Mouse (Mus musculus) heart, embryonic 16.5 days (tissue): ENCODE measurements around the gene Chchd3. TPM values are rescaled to one million over a fixed set of nuclear protein-coding genes. Genes with fewer than 3 reads are reported as not detected.
A peak's percentile ranks its signal among the peaks of the same experiment; 100 is the strongest.

ENCODE experiments used
- ATAC-seq: fragments of 200-750 bp; cut with Nextera tagmentation; replicated peaks from 2 replicates; pipeline ENCODE4 v1.8.0; 2017; ENCODE audit warnings: moderate number of reproducible peaks; ENCODE audit not compliant: insufficient read depth, low FRiP score; ENCODE audit errors: extremely low read depth
- H3K27ac ChIP-seq: fragments of 300-500 bp; sonication (generic); 2 replicates; pipeline ENCODE4 v1.5.1; 2014; ENCODE audit warnings: mild to moderate bottlenecking, low read length, control low read depth, moderate library complexity
- H3K27me3 ChIP-seq: fragments of 300-500 bp; sonication (generic); 2 replicates; pipeline ENCODE4 v1.6.1; 2014; ENCODE audit warnings: low read length, mixed read lengths; ENCODE audit not compliant: control insufficient read depth, insufficient read depth
- H3K36me3 ChIP-seq: fragments of 300-500 bp; sonication (generic); 2 replicates; pipeline ENCODE4 v1.6.1; 2014; ENCODE audit not compliant: control insufficient read depth, insufficient read depth
- H3K4me1 ChIP-seq: fragments of 300-500 bp; sonication (generic); 2 replicates; pipeline ENCODE4 v1.6.1; 2014; ENCODE audit warnings: low read length, mixed read lengths; ENCODE audit not compliant: control insufficient read depth, insufficient read depth
- H3K4me2 ChIP-seq: fragments of 300-500 bp; sonication (generic); 2 replicates; pipeline ENCODE4 v1.6.1; 2014; ENCODE audit warnings: low read depth, mild to moderate bottlenecking, control low read depth, low read length
- H3K4me3 ChIP-seq: fragments of 300-500 bp; sonication (generic); 2 replicates; pipeline ENCODE4 v1.5.1; 2014; ENCODE audit warnings: mild to moderate bottlenecking, control low read depth, low read length
- H3K9ac ChIP-seq: fragments of 300-500 bp; sonication (generic); 2 replicates; pipeline ENCODE4 v1.6.1; 2014; ENCODE audit warnings: low read length, control low read depth
- H3K9me3 ChIP-seq: fragments of 300-500 bp; sonication (generic); replicated peaks from 2 replicates; pipeline ENCODE4 v1.6.1; 2016; ENCODE audit warnings: low read length; ENCODE audit not compliant: control insufficient read depth
- WGBS: fragments of 180-500 bp; shearing (Covaris S2); extraction: QIAGEN DNeasy Blood & Tissue Kit; methylation state at CpG from one replicate; pipeline ENCODE4 v1.1.7; 2014; 5-methylcytosine and 5-hydroxymethylcytosine counted together
- polyA plus RNA-seq: library from polyadenylated mRNA; unstranded; fragments of >200 nt; fragmentation: Nextera tagmentation; extraction: Ambion mirVana; gene quantifications from 2 replicates; pipeline ENCODE4 v1.2.1, GENCODE M21; 2015

Chchd3 gene
- polyA plus RNA-seq, 1 experiment from 2014 or later, result 264 TPM

- no peak overlapping the region for H3K9ac ChIP-seq
- peaks cover 7% of the 10 kb centered on the region; the same call in 1 of the 2 replicates for H3K36me3 ChIP-seq
- H3K4me3 ChIP-seq, result no peak overlapping the region
- H3K4me1 ChIP-seq, result peaks cover 15% of the 10 kb centered on the region
- no peaks in the 10 kb centered on the region for H3K27me3 ChIP-seq
- no peak for ATAC-seq
- no peaks in the 10 kb centered on the region for H3K9me3 ChIP-seq
- no peak overlapping the region for H3K27ac ChIP-seq
- 100% methylated on average over 1 of the region's 1 CpGs for WGBS
- no peak overlapping the region for H3K4me2 ChIP-seq
Measured at GRCm38 (mm10) chr6:33032543-33032942, 27.5 kb downstream of the Chchd3 start.

GRCm38 (mm10) chr6:33031631-33032030, 28.4 kb downstream of the Chchd3 start:
- ATAC-seq, result no peak

DNA sequence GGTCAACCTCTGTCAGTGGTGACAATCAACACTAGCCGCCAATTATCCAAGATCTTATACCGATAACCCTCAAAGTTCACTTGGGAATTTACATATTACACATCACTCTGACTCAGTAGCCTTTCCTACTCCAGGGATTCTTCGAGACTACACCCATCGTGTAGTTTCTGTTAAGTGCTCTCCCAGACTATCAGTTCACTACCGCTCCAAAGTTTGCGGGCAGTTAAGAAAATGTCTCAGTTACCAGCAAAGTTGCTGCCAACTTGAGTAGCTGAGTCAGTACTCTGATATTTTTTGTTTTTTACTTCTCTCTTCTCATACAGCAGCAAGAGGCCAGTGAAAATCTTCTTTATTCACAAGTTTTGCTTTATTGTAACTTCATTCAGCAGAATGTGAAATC, 31.8 kb downstream of the Chchd3 start:
- H3K27me3 ChIP-seq, result no peaks in the 10 kb centered on the region

More at GRCm38 (mm10) chr6:33031631-33032030, 28.4 kb downstream of the Chchd3 start:
- H3K9me3 ChIP-seq, result no peaks in the 10 kb centered on the region
- no peak overlapping the region for H3K27ac ChIP-seq
- peaks cover 15% of the 10 kb centered on the region for H3K4me1 ChIP-seq
- no peak overlapping the region for H3K4me2 ChIP-seq
- no peaks in the 10 kb centered on the region; the same call in 1 of the 2 replicates for H3K36me3 ChIP-seq
- no peak overlapping the region for H3K9ac ChIP-seq
- no peak overlapping the region for H3K4me3 ChIP-seq
- WGBS, result 68% methylated on average over 2 of the region's 2 CpGs
- no peaks in the 10 kb centered on the region for H3K27me3 ChIP-seq

GRCm38 (mm10) chr6:33025041-33025440, 35.0 kb downstream of the Chchd3 start:
- H3K4me2 ChIP-seq, result no peak overlapping the region
- H3K4me1 ChIP-seq, result peaks cover 2% of the 10 kb centered on the region; the same call in 1 of the 2 replicates
- no peak overlapping the region for H3K9ac ChIP-seq
- H3K27me3 ChIP-seq, result no peaks in the 10 kb centered on the region
- H3K4me3 ChIP-seq, result no peak overlapping the region
- 96% methylated on average over 2 of the region's 2 CpGs for WGBS
- no peaks in the 10 kb centered on the region for H3K9me3 ChIP-seq
- ATAC-seq, result no peak
- H3K27ac ChIP-seq, result no peak overlapping the region
- no peaks in the 10 kb centered on the region for H3K36me3 ChIP-seq

More for the DNA sequence above, 31.8 kb downstream of the Chchd3 start:
- H3K9me3 ChIP-seq, result no peaks in the 10 kb centered on the region
- H3K27ac ChIP-seq, result no peak overlapping the region
- H3K4me1 ChIP-seq, result peaks cover 2% of the 10 kb centered on the region; the same call in 1 of the 2 replicates
- no peak overlapping the region for H3K4me3 ChIP-seq
- WGBS, result 87% methylated on average over 6 of the region's 6 CpGs
- H3K36me3 ChIP-seq, result no peaks in the 10 kb centered on the region; the same call in 1 of the 2 replicates
- ATAC-seq, result no peak
- no peak overlapping the region for H3K4me2 ChIP-seq
- no peak overlapping the region for H3K9ac ChIP-seq

- H3K36me3 ChIP-seq, result peaks cover 2% of the 10 kb centered on the region; the same call in 1 of the 2 replicates
- H3K27ac ChIP-seq, result no peak overlapping the region
- H3K9ac ChIP-seq, result no peak overlapping the region
- H3K4me1 ChIP-seq, result peaks cover 4% of the 10 kb centered on the region; the same call in 1 of the 2 replicates
- ATAC-seq, result no peak
- no peak overlapping the region for H3K4me2 ChIP-seq
- no peaks in the 10 kb centered on the region for H3K27me3 ChIP-seq
- H3K4me3 ChIP-seq, result no peak overlapping the region
- 59% methylated on average over 3 of the region's 3 CpGs for WGBS
- H3K9me3 ChIP-seq, result no peaks in the 10 kb centered on the region
Measured at GRCm38 (mm10) chr6:33004607-33005006, 55.5 kb downstream of the Chchd3 start.

DNA sequence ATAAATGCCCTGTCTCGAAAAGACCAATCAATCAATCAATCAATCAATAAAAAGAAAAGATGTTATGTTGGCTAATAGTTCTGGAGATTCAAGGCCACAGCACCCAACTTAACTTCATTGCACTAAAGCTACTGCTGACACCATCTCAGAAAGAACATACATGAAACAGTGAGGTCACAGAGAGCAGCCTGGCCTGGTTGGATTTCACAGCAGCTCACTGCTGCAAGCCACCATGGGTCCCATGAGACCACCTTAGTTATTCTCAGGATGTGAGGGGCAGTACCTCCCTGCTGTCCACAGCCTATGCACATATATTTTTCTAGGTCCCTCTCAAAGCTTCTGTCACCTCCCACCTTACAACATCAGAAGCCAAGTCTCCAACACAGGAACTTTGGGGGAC, 57.1 kb downstream of the Chchd3 start:
- H3K4me2 ChIP-seq, result no peak overlapping the region
- no peaks in the 10 kb centered on the region for H3K27me3 ChIP-seq
- no peak overlapping the region for H3K4me3 ChIP-seq
- H3K4me1 ChIP-seq, result peaks cover 4% of the 10 kb centered on the region; the same call in 1 of the 2 replicates
- no peaks in the 10 kb centered on the region for H3K9me3 ChIP-seq
- H3K27ac ChIP-seq, result no peak overlapping the region
- peaks cover 2% of the 10 kb centered on the region; the same call in 1 of the 2 replicates for H3K36me3 ChIP-seq
- WGBS, result 84% methylated on average over 1 of the region's 1 CpGs
- no peak overlapping the region for H3K9ac ChIP-seq
- no peak for ATAC-seq

- Histone ChIP-seq H3K27me3 (no peaks in the 10 kb centered on the region), H3K9ac (no peak overlapping the region), H3K9me3 (no peaks in the 10 kb centered on the region), H3K4me2 (no peak overlapping the region), H3K4me3 (no peak overlapping the region), H3K36me3 (no peaks in the 10 kb centered on the region), H3K27ac (no peak overlapping the region), H3K4me1 (peaks cover 16% of the 10 kb centered on the region)
- ATAC-seq, result no peak
- WGBS, result 93% methylated on average over 15 of the region's 15 CpGs
Measured at GRCm38 (mm10) chr6:33001271-33001670, 58.8 kb downstream of the Chchd3 start.

- no peak overlapping the region for H3K9ac ChIP-seq
- no peaks in the 10 kb centered on the region for H3K36me3 ChIP-seq
- no peaks in the 10 kb centered on the region for H3K27me3 ChIP-seq
- ATAC-seq, result no peak
- 0 out of 2 replicates have a peak overlapping the region, but pooled peaks have one; percentile 26 for H3K27ac ChIP-seq
- 81% methylated on average over 1 of the region's 1 CpGs for WGBS
- H3K4me2 ChIP-seq, result no peak overlapping the region
- no peak overlapping the region for H3K4me3 ChIP-seq
- no peaks in the 10 kb centered on the region for H3K9me3 ChIP-seq
- peaks cover 12% of the 10 kb centered on the region; the same call in 1 of the 2 replicates for H3K4me1 ChIP-seq
Measured at GRCm38 (mm10) chr6:32996597-32996996, 63.5 kb downstream of the Chchd3 start.

DNA sequence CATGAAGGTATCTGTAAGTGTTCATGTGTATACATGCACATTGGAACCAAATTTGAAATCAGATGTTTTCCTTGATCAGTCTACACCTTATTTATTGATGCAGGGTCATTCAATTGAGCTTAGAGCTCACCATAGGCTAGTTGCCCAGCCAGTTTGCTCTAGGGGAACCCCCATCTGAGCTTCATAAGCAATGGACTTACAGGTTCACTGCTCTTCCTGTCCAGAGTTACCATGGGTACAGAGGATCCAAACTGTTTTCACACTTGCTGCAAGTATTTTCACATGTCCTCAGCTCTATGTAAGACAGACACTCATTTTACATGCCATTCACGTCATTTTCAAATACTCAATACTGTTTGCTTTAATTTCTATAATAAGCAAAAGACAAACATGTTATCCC, 66.2 kb downstream of the Chchd3 start:
- ATAC-seq, result no peak
- 71% methylated on average over 1 of the region's 1 CpGs for WGBS
- Histone ChIP-seq H3K9me3 (no peaks in the 10 kb centered on the region), H3K27ac (no peak overlapping the region), H3K9ac (no peak overlapping the region), H3K36me3 (no peaks in the 10 kb centered on the region), H3K27me3 (no peaks in the 10 kb centered on the region), H3K4me3 (no peak overlapping the region), H3K4me1 (peaks cover 24% of the 10 kb centered on the region), H3K4me2 (no peak overlapping the region)
